Mouse (Mus musculus) hindbrain, embryonic 10.5 days (tissue): Measurements from ENCODE around the gene Pkmyt1. TPM values are rescaled to one million over a fixed set of nuclear protein-coding genes. Genes with fewer than 3 reads are reported as not detected.

Experiments
- DNase-seq: peaks from one replicate; pipeline ENCODE4 v3.0.0-alpha.2; 2017; ENCODE audit warnings: low spot score
- H3K27ac ChIP-seq: fragments of 300-500 bp; sonication (generic); 2 replicates; pipeline ENCODE4 v1.5.1; 2016; ENCODE audit warnings: mild to moderate bottlenecking, moderate library complexity
- H3K27me3 ChIP-seq: fragments of 300-500 bp; sonication (generic); 2 replicates; pipeline ENCODE4 v1.6.1; 2016; ENCODE audit warnings: mild to moderate bottlenecking; ENCODE audit not compliant: poor library complexity, insufficient read depth, severe bottlenecking
- H3K36me3 ChIP-seq: fragments of 300-500 bp; sonication (generic); 2 replicates; pipeline ENCODE4 v1.6.1; 2016; ENCODE audit warnings: mild to moderate bottlenecking, moderate library complexity
- H3K4me1 ChIP-seq: fragments of 300-500 bp; sonication (generic); replicated peaks from 2 replicates; pipeline ENCODE4 v1.6.1; 2016; ENCODE audit warnings: mild to moderate bottlenecking
- H3K4me3 ChIP-seq: fragments of 300-500 bp; sonication (generic); 2 replicates; pipeline ENCODE4 v1.5.1; 2016; ENCODE audit warnings: mild to moderate bottlenecking, moderate library complexity
- H3K9me3 ChIP-seq: fragments of 300-500 bp; sonication (generic); 2 replicates; pipeline ENCODE4 v1.6.1; 2016; ENCODE audit warnings: mild to moderate bottlenecking, moderate library complexity
- WGBS: fragments of 180-500 bp; shearing (Covaris S2); methylation state at CpG from one replicate; pipeline ENCODE4 v1.1.7; 2016; 5-methylcytosine and 5-hydroxymethylcytosine counted together
- polyA plus RNA-seq: library from polyadenylated mRNA; unstranded; fragments of >200 nt; fragmentation: Nextera tagmentation; extraction: Ambion mirVana; gene quantifications from 2 replicates; pipeline ENCODE4 v1.2.1, GENCODE M21; 2016

The Pkmyt1 gene
- polyA plus RNA-seq, 1 experiment from 2014 or later, result 54.0 TPM

- Histone ChIP-seq H3K27ac (no peak overlapping the region), H3K27me3 (no peaks in the 10 kb centered on the region), H3K4me1 (peaks cover 19% of the 10 kb centered on the region), H3K9me3 (no peaks in the 10 kb centered on the region), H3K36me3 (peaks cover 30% of the 10 kb centered on the region), H3K4me3 (no peak overlapping the region)
- no peak for DNase-seq
- 86% methylated on average over 1 of the region's 1 CpGs for WGBS
These were observed 4.3 kb downstream of the Pkmyt1 start for GRCm38 (mm10) chr17:23730441-23730840.

- Histone ChIP-seq H3K4me1 (peaks cover 18% of the 10 kb centered on the region), H3K36me3 (peaks cover 54% of the 10 kb centered on the region)
These were observed 8.2 kb downstream of the Pkmyt1 start for GRCm38 (mm10) chr17:23734341-23734740.

GRCm38 (mm10) chr17:23737493-23738445, 11.6 kb downstream of the Pkmyt1 start:
- H3K9me3 ChIP-seq, result peaks cover 4% of the 10 kb centered on the region; the same call in 1 of the 2 replicates
- H3K27me3 ChIP-seq, result peaks cover 57% of the 10 kb centered on the region
- WGBS, result 65% methylated on average over 15 of the region's 15 CpGs
- H3K36me3 ChIP-seq, result peaks cover 50% of the 10 kb centered on the region
- H3K4me1 ChIP-seq, result peaks cover 43% of the 10 kb centered on the region
- H3K4me3 ChIP-seq, result peak overlapping the region; percentile 0; the same call in 1 of the 2 replicates
- DNase-seq, result no peak
- H3K27ac ChIP-seq, result no peak overlapping the region

More at GRCm38 (mm10) chr17:23734341-23734740, 8.2 kb downstream of the Pkmyt1 start:
- WGBS, result 90% methylated on average over 1 of the region's 1 CpGs
- Histone ChIP-seq H3K27me3 (peaks cover 26% of the 10 kb centered on the region), H3K9me3 (no peaks in the 10 kb centered on the region), H3K27ac (no peak overlapping the region), H3K4me3 (no peak overlapping the region)
- DNase-seq, result no peak

GRCm38 (mm10) chr17:23738836-23739201, 12.7 kb downstream of the Pkmyt1 start:
- 35% methylated on average over 2 of the region's 2 CpGs for WGBS
- Histone ChIP-seq H3K4me1 (peaks cover 43% of the 10 kb centered on the region), H3K27ac (peak overlapping the region; percentile 88), H3K4me3 (peak overlapping the region; percentile 64), H3K9me3 (peaks cover 4% of the 10 kb centered on the region; the same call in 1 of the 2 replicates), H3K27me3 (peaks cover 68% of the 10 kb centered on the region), H3K36me3 (peaks cover 40% of the 10 kb centered on the region)
- no peak for DNase-seq

- Histone ChIP-seq H3K27ac (peak overlapping the region; percentile 88), H3K36me3 (peaks cover 33% of the 10 kb centered on the region), H3K4me3 (peak overlapping the region; percentile 64), H3K4me1 (peaks cover 49% of the 10 kb centered on the region), H3K27me3 (peaks cover 74% of the 10 kb centered on the region), H3K9me3 (peaks cover 4% of the 10 kb centered on the region; the same call in 1 of the 2 replicates)
- peak; percentile 64 for DNase-seq
- WGBS, result under 1% methylated on average over 48 of the region's 48 CpGs
These were observed 13.3 kb downstream of the Pkmyt1 start for GRCm38 (mm10) chr17:23739202-23740135.

GRCm38 (mm10) chr17:23740136-23740584, 14.0 kb downstream of the Pkmyt1 start:
- Histone ChIP-seq H3K27ac (peak overlapping the region; percentile 88), H3K4me3 (peak overlapping the region; percentile 64), H3K4me1 (peaks cover 56% of the 10 kb centered on the region), H3K27me3 (peaks cover 81% of the 10 kb centered on the region), H3K36me3 (peaks cover 27% of the 10 kb centered on the region), H3K9me3 (peaks cover 4% of the 10 kb centered on the region; the same call in 1 of the 2 replicates)
- under 1% methylated on average over 46 of the region's 46 CpGs for WGBS
- DNase-seq, result peak; percentile 90

- peaks cover 4% of the 10 kb centered on the region; the same call in 1 of the 2 replicates for H3K9me3 ChIP-seq
- DNase-seq, result no peak
- 9% methylated on average over 13 of the region's 13 CpGs for WGBS
- H3K27me3 ChIP-seq, result peaks cover 85% of the 10 kb centered on the region
- peaks cover 22% of the 10 kb centered on the region for H3K36me3 ChIP-seq
- peak within 1 kb of the TSS; percentile 64 for H3K4me3 ChIP-seq
- H3K27ac ChIP-seq, result peak within 1 kb of the TSS; percentile 88
- H3K4me1 ChIP-seq, result peaks cover 60% of the 10 kb centered on the region
These were observed 14.5 kb downstream of the Pkmyt1 start, which contains the start of gene Paqr4 for GRCm38 (mm10) chr17:23740598-23741021. Gene Paqr4 (minus strand): TSS chr17:23740867.

- no peak for DNase-seq
- Histone ChIP-seq H3K4me1 (peaks cover 69% of the 10 kb centered on the region), H3K4me3 (peak overlapping the region; percentile 16)
These were observed 15.4 kb downstream of the Pkmyt1 start for GRCm38 (mm10) chr17:23741359-23742209.

GRCm38 (mm10) chr17:23742210-23742793, 16.2 kb downstream of the Pkmyt1 start:
- Histone ChIP-seq H3K27ac (no peak overlapping the region), H3K36me3 (peaks cover 5% of the 10 kb centered on the region), H3K4me1 (peaks cover 69% of the 10 kb centered on the region), H3K27me3 (peaks cover 96% of the 10 kb centered on the region), H3K4me3 (peak overlapping the region; percentile 16), H3K9me3 (peaks cover 7% of the 10 kb centered on the region; the same call in 1 of the 2 replicates)
- WGBS, result 9% methylated on average over 44 of the region's 44 CpGs
- DNase-seq, result peak; percentile 32

More at GRCm38 (mm10) chr17:23741359-23742209, 15.4 kb downstream of the Pkmyt1 start:
- no peak overlapping the region for H3K27ac ChIP-seq
- H3K36me3 ChIP-seq, result peaks cover 12% of the 10 kb centered on the region
- H3K27me3 ChIP-seq, result peaks cover 95% of the 10 kb centered on the region
- peaks cover 7% of the 10 kb centered on the region; the same call in 1 of the 2 replicates for H3K9me3 ChIP-seq
- WGBS, result 45% methylated on average over 38 of the region's 38 CpGs

- H3K9me3 ChIP-seq, result peaks cover 7% of the 10 kb centered on the region; the same call in 1 of the 2 replicates
- H3K27ac ChIP-seq, result no peak overlapping the region
- H3K4me3 ChIP-seq, result no peak overlapping the region
- H3K4me1 ChIP-seq, result peaks cover 65% of the 10 kb centered on the region
- peaks cover 96% of the 10 kb centered on the region for H3K27me3 ChIP-seq
- H3K36me3 ChIP-seq, result no peaks in the 10 kb centered on the region
- no peak for DNase-seq
- WGBS, result 60% methylated on average over 12 of the region's 12 CpGs
These were observed 16.8 kb downstream of the Pkmyt1 start for GRCm38 (mm10) chr17:23742941-23743340.

GRCm38 (mm10) chr17:23744076-23744475, 17.9 kb downstream of the Pkmyt1 start:
- no peak for DNase-seq
- H3K27ac ChIP-seq, result no peak overlapping the region
- H3K36me3 ChIP-seq, result no peaks in the 10 kb centered on the region
- H3K27me3 ChIP-seq, result peaks cover 89% of the 10 kb centered on the region
- H3K9me3 ChIP-seq, result peaks cover 7% of the 10 kb centered on the region; the same call in 1 of the 2 replicates
- peaks cover 55% of the 10 kb centered on the region for H3K4me1 ChIP-seq
- 0 out of 2 replicates have a peak overlapping the region, but pooled peaks have one; percentile 51 for H3K4me3 ChIP-seq
- 22% methylated on average over 8 of the region's 8 CpGs for WGBS
